Mouse (Mus musculus) thymus, postnatal 0 days (tissue): ENCODE data around the gene Gsc. TPM values are rescaled to one million over a fixed set of nuclear protein-coding genes. Genes with fewer than 3 reads are reported as not detected.
A peak's percentile ranks its signal among the peaks of the same experiment; 100 is the strongest.
"Not testable (repeated sequence)": the region's sequence is repeated elsewhere in the genome, so short reads cannot be mapped to it uniquely, and the experiment has no call there.

Experiments used
- DNase-seq: peaks from one replicate; pipeline ENCODE4 v3.0.0-alpha.2; 2015; ENCODE audit warnings: low spot score
- polyA plus RNA-seq: library from polyadenylated mRNA; unstranded; fragments of >200 nt; fragmentation: Nextera tagmentation; extraction: Ambion mirVana; gene quantifications from 2 replicates; pipeline ENCODE4 v1.2.1, GENCODE M21; 2015

Gsc gene
- polyA plus RNA-seq, 1 experiment from 2014 or later: 0.21 TPM

DNA sequence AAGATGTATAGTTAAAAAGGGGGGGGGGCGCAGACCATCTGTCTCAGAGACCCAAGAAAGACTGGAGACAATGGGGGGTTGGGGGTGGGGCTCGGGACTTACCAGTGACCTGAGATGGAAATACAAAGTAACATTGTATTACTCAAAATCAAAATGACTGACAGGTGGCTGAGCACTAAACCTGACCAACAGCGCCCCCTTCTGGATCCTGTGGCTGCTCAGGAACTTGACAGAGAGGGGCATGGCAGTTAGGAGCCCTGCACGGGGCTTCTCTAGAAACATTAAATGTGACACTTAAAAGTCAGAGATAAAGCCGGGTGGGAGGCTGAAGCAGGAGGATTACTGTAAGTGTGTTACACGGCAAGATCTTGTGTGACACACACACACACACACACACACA lies 13.8 kb downstream of the Gsc start:
- DNase-seq: no peak

DNA sequence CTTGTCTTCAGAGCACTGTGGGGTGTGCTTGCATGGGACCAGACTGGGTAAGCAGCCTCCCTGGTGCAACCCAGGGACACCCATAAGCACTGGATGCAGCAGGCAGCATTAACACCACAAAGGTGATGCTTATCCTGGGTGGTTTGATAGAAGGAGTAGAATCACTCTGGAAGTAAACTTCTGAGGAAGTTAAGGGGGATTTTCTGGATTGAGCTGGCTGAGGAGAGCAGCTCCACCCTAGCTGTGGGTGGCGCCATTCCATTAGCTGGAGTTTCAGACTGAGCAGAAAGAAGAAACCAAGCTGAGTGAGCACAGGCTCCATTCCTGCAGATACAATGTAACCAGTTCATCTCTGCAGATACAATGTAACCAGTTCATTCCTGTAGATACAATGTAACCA lies 20.1 kb downstream of the Gsc start:
- DNase-seq: no peak

DNA sequence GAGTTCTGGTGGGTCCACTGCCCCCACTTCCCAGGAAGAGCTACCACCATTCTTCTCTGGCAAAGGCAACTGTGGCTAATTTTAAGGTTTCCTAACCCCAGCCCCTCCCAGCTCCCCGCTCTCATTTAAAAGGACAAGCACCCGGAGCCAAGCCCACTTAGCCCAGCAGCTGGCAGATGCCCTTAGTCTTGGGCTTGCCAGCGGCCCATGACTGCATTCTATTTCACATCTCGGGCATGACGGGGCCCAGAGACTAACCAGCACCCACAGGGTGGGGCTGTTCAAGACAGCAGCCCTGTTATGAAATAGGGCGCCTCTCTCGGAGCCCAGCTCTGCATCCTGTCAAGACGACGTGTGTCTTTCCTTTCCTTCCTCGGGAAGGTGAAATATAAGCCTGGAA lies 22.9 kb downstream of the Gsc start:
- no peak for DNase-seq

DNA sequence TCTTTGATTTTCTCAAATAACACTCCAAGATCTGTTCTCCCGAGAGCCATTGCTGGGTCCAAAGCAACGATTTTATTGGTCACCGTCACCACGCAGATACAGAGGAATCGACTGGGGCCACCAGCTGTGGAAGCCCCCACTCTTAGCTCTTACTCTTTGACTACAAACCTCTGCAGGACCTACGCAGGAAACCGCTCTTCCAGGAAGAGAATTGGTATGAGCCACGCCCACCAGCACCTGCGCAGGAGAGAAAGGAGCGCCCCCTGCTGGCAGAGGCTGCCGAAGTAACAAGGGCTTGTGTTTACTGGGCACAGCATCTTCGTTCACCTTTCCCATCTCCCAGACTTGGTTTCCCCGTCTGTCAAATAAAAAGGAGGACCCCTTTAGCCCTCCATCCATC lies 25.0 kb downstream of the Gsc start:
- peak; percentile 59 for DNase-seq

DNA sequence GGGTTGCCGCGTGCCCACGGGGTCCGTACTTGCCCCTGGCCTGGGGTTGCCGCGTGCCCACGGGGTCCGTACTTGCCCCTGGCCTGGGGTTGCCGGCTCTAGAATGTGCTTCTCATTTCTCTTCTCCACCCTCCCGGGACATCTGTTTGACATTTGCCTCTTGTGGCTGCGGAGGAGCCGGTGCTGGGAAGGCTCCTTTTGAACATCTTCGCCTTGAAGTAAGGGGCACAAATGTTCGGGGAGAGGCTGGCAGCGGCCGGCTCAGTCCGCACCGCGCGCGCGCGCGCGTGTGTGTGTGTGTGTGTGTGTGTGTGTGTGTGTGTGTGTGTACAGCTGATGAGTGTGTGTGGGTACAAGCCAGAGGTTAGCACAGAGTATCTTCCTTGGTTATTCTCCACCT lies 26.1 kb downstream of the Gsc start:
- DNase-seq: not testable (repeated sequence)

DNA sequence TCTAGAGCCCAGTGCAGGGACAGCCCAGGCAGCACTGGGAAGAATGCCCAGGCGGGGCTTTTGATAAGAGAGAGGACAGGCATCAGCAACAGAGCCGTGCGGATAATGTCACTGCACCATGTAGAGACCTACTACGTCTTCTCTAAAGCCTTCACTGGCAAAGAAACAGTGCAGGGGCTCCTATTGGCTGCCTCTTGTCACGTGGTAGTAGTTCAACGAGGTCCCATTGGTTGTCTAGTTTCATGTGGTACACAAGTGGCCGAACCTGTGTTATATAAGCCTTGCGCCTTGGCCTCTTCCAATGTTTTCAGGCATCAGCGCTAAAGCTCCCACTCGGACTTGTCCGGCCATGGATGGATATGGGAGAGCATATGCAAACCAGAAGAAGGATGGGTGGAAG lies 29.4 kb downstream of the Gsc start:
- DNase-seq: no peak

DNA sequence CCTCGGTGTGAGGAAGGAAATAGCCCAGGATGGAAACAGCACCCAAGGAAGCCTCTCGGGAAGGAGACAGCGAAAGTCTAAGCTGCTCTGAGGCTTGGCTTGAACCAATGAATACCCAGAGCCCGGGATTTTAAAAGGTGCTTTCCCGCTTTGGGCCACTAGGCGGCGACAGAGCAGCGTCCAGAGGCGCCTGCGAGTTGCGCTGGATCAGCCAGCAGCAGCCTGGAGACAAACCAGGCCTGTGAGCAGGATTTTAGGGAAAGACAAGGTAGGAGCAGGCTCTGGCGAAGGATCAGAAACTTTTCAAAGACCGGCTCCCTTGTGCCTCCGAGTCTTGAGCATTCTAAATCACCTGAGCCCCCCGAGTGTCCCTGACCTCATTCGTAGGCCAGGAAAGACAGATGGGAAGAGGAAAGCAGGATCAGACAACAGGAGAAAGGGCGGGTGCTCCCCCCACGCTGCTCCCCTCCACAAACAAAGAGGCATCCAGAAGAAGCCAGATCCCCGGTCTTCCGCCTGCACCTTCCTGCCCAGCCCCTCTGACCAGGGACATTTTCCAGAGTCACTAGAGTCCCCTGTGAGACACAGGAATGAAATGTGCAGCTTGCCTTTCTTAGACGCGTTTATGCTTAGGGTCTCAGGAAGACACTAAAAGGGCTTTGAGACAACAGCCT lies 32.9 kb downstream of the Gsc start:
- DNase-seq: peak; percentile 51

DNA sequence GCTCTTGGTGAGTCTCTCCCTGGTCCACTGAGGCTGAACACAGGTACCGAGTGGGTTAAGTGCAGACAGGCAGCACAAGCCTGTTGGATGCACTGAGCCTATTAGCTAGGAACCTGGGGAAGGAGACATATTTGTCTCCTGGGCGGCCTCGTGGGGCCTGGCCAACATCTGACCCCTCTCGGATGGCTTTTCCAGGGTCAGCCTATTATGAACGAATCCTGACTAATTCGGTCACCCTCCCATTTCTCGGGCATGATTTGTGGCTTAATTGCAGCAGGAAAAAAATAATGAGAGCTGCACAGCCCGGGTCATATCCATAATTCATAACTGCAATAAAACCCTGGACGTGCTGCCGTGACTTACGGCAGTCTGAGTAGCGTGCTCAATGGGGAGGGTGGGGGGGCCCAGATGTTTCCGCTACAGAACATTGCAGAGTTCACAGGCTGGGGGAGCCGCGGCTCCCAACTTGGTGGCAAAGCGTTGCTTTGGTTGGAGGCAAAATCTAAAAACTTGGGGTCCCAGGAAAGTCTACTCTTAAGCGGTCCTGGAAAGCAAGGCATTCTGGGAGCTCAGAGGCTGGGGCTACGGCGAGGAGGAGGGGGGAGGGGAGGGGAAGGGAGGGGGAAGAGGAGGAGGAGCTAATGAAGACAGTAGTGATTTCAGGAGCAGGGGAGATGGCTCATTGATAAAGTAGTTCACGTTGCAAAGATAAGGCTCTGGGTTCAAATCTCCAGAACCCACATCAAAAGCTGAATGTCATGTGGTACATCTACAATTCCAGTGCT lies 39.0 kb downstream of the Gsc start:
- DNase-seq: no peak

DNA sequence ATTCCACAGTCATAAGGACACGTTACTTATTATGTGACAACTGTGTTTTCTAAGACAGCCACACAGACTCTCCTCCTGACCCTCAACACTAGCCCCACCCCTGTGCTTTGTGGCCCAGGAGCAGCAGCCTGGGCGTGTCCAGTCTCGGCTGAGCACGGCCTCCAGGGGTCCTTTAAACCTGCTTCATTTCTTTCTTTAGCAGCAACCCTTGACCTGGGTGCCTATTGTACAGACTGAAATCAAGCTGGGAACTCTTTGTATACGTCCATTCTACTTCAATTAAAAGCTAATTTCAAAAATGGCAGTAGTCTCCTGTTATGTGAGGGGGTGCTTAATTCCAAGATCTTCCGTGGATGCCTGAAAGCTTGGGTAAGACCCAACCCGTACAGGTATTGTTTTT lies 39.9 kb downstream of the Gsc start:
- DNase-seq: no peak

DNA sequence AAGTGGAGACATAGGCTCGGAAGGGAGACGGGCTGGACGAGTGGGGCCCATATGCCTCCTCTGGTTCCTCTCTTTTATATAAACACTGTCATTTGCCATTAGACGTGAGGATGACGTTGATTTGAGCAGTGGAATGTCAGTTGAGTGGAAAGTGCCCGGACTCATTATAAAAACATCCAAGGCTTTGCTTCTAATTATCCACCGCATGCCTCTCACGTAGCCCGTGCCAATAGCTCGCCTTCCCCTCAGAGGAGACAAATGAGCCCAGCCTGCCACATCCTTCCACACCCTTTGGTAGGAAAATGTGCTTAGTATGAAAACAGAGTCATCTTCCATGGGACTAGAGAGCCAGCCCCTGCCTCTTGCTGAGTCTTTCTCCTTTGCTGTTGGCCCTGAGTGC lies 41.8 kb downstream of the Gsc start:
- no peak for DNase-seq

DNA sequence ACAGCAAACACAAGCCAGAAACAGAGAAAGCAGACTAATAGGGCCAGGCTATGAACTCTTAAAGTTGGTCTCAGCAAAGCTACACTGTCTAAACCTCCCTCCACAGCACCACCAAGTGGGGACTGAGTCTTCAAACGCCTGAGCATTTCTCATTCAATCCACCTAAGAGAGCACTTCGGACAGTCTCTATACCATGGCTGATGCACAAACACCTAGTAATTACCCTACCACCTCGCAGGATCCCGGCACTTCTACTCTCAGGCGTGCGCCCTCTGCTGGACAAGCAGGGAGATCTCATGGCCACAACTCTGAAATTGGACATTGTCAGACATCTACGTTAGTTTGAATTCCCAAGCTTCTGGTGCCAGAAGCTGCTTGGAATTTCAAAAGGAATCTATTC lies 46.2 kb downstream of the Gsc start:
- peak; percentile 34 for DNase-seq

DNA sequence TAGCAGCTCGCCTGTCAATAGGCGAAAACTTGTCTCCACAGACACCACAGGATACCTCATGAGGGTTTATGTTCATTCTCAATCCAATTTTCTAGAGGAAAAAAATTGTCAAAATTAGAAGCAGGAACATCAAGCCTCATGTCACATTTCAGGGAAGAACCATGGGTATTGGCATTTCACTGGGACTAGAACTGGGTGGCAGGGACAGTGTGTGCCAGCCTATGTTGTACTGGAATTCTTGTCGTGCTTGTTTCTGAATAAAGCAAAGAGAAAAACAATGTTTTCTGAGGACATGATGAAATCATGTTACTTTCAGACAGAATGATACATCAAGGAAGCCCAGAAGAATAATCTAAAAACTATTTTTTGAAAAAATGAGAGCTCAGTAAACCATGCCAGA lies 47.5 kb downstream of the Gsc start:
- DNase-seq: no peak

DNA sequence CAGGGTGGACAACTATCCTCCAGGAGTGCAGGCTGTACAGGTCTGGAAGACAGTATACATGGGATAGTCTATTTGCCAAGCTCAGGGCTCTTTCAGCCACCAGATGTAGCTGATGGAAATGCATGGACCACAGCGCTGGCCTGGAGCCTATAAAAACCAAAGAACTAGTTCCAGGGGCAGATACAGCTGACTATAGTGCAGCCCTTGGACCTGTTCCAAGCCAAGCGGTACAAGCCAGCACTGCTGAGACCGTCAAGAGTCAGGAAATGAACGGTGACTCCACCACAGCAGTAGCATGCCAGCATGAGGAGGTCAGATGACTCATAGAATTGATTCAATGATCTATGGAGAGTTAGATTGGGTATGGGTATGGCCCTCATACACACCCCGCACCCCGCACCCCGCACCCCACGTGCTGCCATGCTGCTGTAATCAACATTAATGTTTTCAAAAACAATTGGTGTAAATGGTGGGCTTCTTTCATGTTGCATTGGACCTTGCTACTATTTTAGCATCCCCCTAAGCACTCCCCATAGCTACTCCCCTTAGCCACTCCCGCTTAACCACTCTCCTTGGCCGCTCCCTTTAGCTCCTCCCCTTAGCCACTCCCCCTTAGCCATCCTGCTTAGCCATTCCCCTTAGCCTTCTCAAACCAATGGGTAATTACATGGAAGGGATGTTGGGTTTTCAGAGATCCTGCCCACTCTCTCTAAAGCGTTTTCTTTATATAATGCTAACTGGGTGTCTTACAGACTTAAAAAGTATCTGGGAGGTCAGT lies 50.3 kb downstream of the Gsc start:
- DNase-seq: no peak

Other genes starting within 250 kb of the Gsc start
- 98.6 and 111 TPM in 2 replicates for gene Serpina3g, start 237.1 kb downstream of the Gsc start, polyA plus RNA-seq
- gene Serpina3i, start 210.2 kb downstream of the Gsc start, polyA plus RNA-seq: 20.9 and 23.1 TPM in 2 replicates
- 0.42 TPM in 2 replicates for gene Serpina3j, start 158.8 kb downstream of the Gsc start, polyA plus RNA-seq
- not detected in 2 replicates for gene Serpina3k, start 134.8 kb downstream of the Gsc start, polyA plus RNA-seq
- 0.08 and 0.12 TPM in 2 replicates for gene Serpina3m, start 134.8 kb downstream of the Gsc start, polyA plus RNA-seq
- gene Serpina3n, start 66.6 kb downstream of the Gsc start, polyA plus RNA-seq: 2.0 and 2.3 TPM in 2 replicates